Mouse (Mus musculus) WW6 (cell line): ENCODE results near the gene Apex1.
"Not testable (repeated sequence)": the region's sequence is repeated elsewhere in the genome, so short reads cannot be mapped to it uniquely, and the experiment has no call there.

Experiments
- DNase-seq: peaks from one replicate; pipeline ENCODE4 v3.0.0-alpha.2; 2013; ENCODE audit warnings: low read depth, low spot score

The Apex1 gene

DNA sequence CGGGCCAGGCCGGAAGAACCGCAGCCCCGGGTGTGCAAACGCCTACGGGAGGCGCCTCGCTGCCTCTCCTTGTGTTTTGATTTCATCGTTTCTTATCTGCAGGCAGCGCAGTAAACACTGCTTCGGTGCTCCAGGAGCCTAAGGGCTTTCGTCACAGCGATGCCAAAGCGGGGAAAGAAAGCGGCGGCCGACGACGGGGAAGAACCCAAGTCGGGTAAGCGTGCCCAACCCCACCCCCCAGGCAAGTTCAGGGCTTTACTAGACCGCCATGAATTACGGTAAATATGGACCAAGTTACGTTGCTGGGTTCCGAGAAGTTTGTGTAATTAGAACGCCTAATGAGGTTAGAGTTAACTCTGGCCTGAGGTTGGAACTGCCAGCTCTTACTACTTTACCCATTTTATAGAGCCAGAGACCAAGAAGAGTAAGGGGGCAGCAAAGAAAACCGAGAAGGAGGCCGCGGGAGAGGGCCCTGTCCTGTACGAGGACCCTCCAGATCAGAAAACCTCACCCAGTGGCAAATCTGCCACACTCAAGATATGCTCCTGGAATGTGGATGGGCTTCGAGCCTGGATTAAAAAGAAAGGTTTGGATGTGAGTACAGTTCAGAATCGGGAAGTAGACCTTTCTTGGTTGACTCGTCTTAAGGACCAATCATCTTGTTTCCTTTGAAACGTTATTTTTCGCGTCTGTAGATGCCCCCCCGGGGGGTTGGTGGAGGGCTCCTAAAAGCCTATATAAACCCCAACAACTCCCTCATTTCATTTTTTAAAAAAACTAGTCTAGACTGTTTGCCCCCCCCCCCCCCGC is 548 bp downstream of the Apex1 start:
- DNase-seq: no peak

DNA sequence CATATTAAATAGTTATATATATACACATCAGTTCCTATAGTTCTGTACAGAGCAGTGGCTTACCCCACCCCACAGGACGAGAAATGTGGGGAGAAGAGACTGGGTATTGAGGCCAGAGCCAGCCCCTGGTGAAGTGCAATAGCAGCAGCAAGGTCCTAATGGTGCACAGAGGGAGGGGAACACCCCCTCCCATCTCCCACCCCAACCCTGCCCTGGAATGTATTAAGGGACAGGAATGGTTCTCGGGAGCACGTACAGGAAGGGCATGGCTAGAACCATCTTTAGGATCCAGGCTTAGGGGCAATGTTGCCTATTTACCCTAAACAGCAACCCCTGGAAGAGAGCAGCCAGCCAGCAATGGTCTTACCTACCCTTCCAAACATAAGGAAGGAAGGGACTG is 2.6 kb downstream of the Apex1 start:
- no peak for DNase-seq

DNA sequence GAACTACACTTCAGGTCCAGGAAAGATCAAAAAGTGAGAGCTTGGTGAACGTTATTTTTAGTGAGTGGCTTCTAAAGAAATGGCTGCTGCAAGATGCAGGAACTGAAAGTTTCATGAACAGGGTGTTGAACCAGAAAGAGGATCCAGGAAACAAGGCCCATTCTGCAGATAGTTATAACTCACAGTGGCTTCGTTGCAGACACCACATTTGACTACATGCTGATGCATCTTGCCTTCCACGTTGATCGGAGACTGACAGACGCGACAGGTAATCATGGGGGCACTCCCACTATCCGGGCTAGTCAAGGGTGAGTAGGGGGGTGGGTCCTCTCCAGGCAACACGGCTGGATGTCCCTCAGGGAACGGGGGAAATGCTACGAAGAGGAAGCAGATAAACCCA is 5.2 kb downstream of the Apex1 start:
- DNase-seq: no peak

DNA sequence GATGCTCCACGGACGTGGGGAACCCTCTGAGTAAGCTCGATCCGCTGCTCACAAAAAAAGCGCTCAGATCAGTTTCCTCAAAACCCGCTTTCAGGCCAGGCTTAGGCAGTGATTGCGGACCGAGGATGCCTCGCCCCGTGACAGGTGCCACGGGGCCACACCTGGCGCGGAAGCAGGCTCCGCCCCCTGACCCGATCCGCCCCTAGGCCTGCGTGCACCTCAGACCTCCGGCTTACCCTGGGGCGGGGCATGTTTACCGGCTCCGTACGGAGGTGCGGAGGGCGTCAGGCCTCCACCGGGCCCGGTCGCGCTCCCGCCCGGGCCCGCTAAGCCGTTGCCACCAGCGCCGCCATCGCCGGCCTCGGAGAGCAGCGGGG is 5.6 kb downstream of the Apex1 start:
- DNase-seq: peak; percentile 54

GRCm38 (mm10) chr14:50930754-50931492 is 6.2 kb downstream of the Apex1 start, which contains the start of the genes Pip4p1 and Pnp:
Gene Pip4p1 (minus strand): TSS chr14:50930856.
Gene Pnp (plus strand): TSS chr14:50931082.
- peak; percentile 98 for DNase-seq

DNA sequence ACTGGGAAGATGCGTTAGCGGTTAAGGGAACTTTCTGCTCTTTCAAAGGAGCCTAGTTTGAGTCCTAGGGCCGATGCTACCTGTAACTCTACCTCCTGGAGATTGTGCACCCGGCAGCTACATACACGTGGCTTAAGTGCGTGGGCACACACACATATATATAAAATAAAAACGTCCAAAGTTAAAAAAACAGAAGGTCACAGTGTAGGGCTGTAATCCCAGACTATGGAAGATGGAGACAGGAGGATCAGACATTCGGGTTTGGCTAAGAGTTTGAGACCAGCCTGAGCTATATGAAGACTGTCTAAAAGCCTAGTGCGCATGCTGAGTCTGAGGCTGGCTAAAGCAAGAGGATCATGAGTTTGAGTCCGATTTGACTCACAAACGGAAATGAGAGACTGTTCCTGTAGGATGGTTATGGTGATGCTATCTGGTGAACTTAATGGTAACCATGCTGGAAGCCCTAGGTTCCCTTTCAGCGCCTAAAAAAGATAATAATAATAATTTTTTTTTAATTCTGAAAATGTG is 6.8 kb downstream of the Apex1 start:
- DNase-seq: no peak

DNA sequence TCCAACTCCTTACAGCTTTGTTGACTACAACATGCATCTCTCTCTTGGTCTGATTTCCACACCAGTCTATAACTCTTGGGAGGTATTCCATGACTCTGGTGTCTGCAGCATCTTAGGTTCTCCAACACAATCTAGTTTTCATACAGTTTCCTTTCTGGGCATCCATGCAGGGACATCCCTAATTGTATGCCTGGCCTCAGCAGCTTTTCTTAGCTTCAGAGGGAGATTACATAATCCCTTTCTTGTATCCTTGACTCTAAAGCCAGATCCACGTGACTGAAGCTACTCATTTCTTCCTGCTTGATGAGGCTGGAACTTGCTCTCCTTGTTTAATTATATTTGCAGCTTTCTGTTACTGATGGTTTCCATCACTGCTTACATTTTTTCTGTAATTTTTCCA is 11.9 kb downstream of the Apex1 start:
- DNase-seq: no peak

- DNase-seq: no peak
These were observed 13.5 kb downstream of the Apex1 start for GRCm38 (mm10) chr14:50938119-50938908.

GRCm38 (mm10) chr14:50938940-50939339 is 14.2 kb downstream of the Apex1 start:
- no peak for DNase-seq

DNA sequence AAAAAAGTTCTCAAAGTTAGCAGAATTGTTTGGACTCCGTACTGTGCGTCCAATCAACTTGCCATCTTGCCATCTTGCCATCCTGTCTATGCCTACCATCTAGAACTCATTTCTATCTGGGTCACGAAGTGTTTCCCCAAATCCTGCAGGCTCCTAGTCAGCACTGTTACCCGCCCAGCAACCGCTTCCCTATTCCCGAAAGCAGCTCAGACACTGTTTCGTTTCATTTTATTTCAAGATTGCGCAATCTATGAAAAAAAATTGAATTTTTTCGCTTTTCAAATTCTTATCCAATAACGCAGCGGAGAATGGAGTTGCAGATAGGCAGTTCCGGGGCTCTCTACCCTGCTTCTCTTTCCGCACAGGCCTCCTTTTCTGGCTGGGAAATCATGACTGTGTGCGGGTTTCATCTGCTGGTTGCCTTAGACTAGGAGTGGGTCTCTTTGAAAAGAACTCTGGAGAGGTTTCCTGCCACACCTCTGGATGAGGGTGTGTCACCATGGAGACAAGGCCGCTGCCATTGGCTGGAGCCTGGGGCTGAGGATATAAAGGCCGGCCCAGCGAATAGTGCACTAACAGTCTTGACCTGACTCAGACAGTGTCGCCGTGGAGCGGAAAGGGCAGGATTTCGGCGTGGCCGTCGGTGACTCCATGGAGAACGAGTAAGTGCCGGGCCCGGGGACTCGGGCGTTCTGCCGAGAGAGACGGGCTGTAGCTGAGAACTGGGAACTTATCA is 19.3 kb downstream of the Apex1 start, which contains the start of gene Gm49342:
Gene Gm49342 (plus strand): TSS at position 586 of the 736 bp plus-strand sequence.
- DNase-seq: peak; percentile 89

DNA sequence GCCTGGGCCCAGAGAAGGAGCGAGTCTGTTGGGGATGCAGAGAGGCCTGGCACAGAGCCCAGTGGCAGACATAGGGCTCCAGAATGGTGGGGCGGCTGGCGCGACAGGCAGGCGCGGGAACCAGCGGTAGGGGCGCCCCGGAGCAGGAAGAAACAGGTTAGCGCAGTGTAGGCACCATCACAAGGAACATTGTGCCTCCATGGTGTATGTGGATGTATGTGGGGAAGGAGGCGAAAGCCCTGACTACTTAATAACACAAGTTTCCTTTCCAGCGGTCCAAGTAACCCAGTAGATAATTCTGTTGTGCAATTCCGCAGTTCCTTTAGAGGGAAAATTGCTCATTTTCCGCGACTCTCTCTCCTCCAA is 19.9 kb downstream of the Apex1 start:
- DNase-seq: not testable (repeated sequence)

DNA sequence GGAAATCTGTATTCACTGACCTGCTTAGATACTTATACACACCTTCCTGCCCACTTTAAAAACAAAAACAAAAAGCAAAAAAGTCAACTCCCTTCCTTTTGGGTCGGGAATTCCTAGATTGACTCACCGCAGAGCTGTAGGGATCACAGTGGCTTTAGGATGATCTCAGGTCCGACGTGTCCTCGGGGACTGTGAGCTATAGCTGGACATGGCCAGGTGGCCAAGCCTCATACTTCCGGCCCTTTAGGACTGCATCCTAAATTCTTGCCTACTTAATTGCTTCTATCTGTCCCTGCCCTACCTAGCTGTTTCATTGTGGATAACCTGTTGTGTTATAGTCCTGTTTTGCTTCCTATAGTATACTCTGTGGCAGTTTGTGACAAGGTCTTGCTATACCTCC is 20.3 kb downstream of the Apex1 start:
- DNase-seq: not testable (repeated sequence)

GRCm38 (mm10) chr14:50945526-50945925 is 20.8 kb downstream of the Apex1 start:
- not testable (repeated sequence) for DNase-seq

DNA sequence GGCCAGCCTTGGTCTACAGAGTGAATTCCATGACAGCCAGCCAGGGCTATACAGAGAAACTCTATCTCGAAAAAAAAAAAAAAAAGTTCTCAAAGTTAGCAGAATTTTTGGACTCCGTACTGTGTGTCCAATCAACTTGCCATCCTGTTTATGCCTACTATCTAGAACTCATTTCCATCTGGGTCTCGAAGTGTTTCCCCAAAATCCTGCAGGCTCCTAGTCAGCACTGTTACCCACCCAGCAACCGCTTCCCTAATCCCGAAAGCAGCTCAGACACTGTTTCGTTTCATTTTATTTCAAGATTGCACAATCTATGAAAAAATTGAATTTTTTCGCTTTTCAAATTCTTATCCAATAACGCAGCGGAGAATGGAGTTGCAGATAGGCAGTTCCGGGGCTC is 30.7 kb downstream of the Apex1 start:
- DNase-seq: no peak

GRCm38 (mm10) chr14:50955942-50956508 is 31.3 kb downstream of the Apex1 start, which contains the start of gene Pnp2:
Gene Pnp2 (plus strand): TSS chr14:50955992.
- DNase-seq: peak; percentile 53

DNA sequence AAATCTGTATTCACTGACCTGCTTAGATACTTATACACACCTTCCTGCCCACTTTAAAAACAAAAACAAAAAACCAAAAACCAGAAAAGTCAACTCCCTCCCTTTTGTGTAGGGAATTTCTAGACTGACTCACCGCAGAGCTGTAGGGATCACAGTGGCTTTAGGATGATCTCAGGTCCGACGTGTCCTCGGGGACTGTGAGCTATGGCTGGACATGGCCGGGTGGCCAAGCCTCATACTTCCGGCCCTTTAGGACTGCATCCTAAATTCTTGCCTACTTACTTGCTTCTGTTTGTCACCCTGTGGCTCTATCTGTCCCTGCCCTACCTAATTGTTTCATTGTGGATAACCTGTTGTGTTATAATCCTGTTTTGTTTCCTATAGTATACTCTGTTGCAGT is 32.0 kb downstream of the Apex1 start:
- DNase-seq: not testable (repeated sequence)

- DNase-seq: not testable (repeated sequence)
These were observed 32.4 kb downstream of the Apex1 start for GRCm38 (mm10) chr14:50957146-50957545.

- not testable (repeated sequence) for DNase-seq
These were observed 33.7 kb downstream of the Apex1 start for GRCm38 (mm10) chr14:50958289-50958995.

DNA sequence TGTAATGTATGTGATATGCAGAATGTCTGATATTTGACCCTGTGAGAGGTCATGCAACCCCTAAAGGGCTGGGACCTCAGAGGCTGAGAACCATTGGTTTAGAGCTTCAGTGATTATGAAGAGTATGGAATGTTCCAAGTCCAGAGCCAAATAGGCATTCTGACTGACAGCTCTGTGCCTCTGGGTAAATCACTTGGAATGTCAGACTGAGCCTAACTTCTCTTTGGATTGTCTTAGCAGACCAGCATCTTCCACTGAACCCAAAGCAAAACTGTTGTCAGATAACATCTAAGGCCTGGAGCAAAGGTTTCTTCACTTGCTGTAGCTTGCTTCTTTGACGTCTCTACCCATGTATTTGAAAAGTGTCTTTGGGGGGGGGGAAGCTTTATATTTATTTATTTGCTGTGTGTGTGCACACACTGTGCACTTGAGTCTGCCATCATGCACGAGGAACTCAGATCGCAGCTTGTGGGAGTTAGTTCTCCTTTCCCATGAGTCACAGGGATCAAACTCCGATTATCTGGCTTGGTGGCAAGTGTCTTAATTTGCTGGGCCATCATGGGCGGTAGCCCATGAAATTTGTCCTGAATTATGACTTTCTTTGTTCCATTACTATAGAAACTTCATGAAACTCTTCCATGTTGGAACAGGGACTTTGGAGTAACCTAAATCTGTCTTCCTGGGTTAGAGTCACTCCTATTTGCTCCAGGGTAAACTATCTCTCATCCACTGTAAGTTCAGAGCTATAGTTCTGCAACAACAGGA is 43.6 kb downstream of the Apex1 start:
- no peak for DNase-seq
